Mouse (Mus musculus): ENCODE results near the gene Cops8.

GRCm38 (mm10) chr1:90602759-90603560, at the start of gene Cops8:
- peak; percentile 84; the same call in 1 of the 2 replicates for TF ChIP-seq POLR2A (IDR thresholded peaks at IDR 0.05; ENCODE audit: borderline replicate concordance, extremely low read depth, low read depth, low read length)
- TF ChIP-seq CTCF (IDR thresholded peaks at IDR 0.05; ENCODE audit: insufficient read depth, low read length): no peak

Data from lung, adult 2 months (tissue).